Mouse (Mus musculus): ENCODE measurements at regions not wholly inside any gene's neighbourhood (a gene's known extent, or its start where the extent isn't known, plus 50 kb on each side); places are given as distances from the start of the nearest gene placed in this dataset.

DNA sequence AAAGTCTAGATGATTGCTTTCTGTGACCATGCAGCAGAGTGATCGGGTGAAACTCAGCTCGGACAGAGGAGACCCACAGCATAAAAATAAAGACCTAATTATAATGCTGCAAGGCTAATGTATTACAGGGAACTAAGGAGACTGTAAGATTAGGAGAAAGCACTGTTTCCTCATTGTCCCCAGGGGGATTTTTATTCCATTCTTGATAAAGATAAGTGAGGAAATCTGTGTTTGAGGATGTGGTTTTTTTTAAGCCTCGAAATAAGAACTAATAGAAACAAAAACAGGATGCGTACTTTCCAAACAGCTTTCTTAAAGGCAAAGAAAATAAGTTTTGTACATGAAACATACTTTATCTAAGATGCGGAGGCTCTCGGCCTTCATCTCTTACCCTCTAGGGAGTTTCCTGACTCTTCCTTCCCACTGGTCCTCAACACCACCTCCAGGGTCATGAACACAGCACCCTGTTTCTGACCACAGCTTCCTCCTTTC, 94.8 kb downstream of the Hs3st3b1 start:
- intact Hi-C loops (cut with DNase I), result no loop called here

DNA sequence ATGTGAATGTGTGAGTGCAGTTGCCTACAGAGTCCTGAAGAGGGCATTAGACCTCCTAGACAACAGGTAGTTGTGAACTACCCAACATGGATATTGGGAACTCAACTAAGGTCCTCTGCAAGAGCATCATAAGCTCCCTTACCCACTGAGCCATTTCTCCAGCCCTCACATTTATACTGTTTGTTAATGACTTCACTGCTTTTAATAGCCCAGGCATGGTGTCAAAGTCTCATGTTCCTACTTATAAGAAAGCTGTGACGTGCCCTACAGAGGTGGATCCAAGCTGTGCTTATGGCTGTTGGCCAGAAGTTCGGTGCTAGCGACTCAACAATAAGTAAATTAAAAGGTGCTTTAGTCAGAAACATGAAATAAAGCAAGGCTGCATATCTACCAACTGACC, 88.6 kb downstream of the Hs3st3b1 start:
- intact Hi-C loops (cut with DNase I), result no loop called here

- intact Hi-C loops (cut with DNase I), result no loop called here
Observed at GRCm38 (mm10) chr11:63834140-63834539, 88.0 kb downstream of the Hs3st3b1 start.

GRCm38 (mm10) chr11:63834631-63835030, 87.5 kb downstream of the Hs3st3b1 start:
- intact Hi-C loops (cut with DNase I), result no loop called here
